Mouse (Mus musculus) liver, embryonic 12.5 days (tissue): ENCODE data around the gene March11. TPM values are rescaled to one million over a fixed set of nuclear protein-coding genes. Genes with fewer than 3 reads are reported as not detected.

ENCODE experiments used
- ATAC-seq: fragments of 200-750 bp; cut with Nextera tagmentation; 2 replicates; pipeline ENCODE4 v1.8.0; 2017; ENCODE audit warnings: moderate number of reproducible peaks, mild to moderate bottlenecking, moderate library complexity
- H3K27ac ChIP-seq: fragments of 300-500 bp; sonication (generic); 2 replicates; pipeline ENCODE4 v1.5.1; 2016; ENCODE audit warnings: mild to moderate bottlenecking
- H3K27me3 ChIP-seq: fragments of 300-500 bp; sonication (generic); replicated peaks from 2 replicates; pipeline ENCODE4 v1.6.1; 2016; ENCODE audit warnings: mild to moderate bottlenecking, moderate library complexity
- H3K36me3 ChIP-seq: fragments of 300-500 bp; sonication (generic); 2 replicates; pipeline ENCODE4 v1.6.1; 2016; ENCODE audit warnings: mild to moderate bottlenecking, moderate library complexity
- H3K4me1 ChIP-seq: fragments of 300-500 bp; sonication (generic); 2 replicates; pipeline ENCODE4 v1.6.1; 2016
- H3K4me2 ChIP-seq: fragments of 300-500 bp; sonication (generic); 2 replicates; pipeline ENCODE4 v1.6.1; 2016; ENCODE audit warnings: mild to moderate bottlenecking, moderate library complexity
- H3K4me3 ChIP-seq: fragments of 300-500 bp; sonication (generic); 2 replicates; pipeline ENCODE4 v1.5.1; 2016; ENCODE audit warnings: mild to moderate bottlenecking, moderate library complexity
- H3K9ac ChIP-seq: fragments of 300-500 bp; sonication (generic); 2 replicates; pipeline ENCODE4 v1.6.1; 2016; ENCODE audit warnings: mild to moderate bottlenecking, moderate library complexity
- H3K9me3 ChIP-seq: fragments of 300-500 bp; sonication (generic); replicated peaks from 2 replicates; pipeline ENCODE4 v1.6.1; 2016; ENCODE audit warnings: mild to moderate bottlenecking, moderate library complexity
- WGBS: fragments of 180-500 bp; shearing (Covaris S2); methylation state at CpG from one replicate; pipeline ENCODE4 v1.1.7; 2016; ENCODE audit not compliant: insufficient replicate concordance; 5-methylcytosine and 5-hydroxymethylcytosine counted together
- polyA plus RNA-seq: library from polyadenylated mRNA; unstranded; fragments of >200 nt; fragmentation: Nextera tagmentation; extraction: Ambion mirVana; gene quantifications from 2 replicates; pipeline ENCODE4 v1.2.1, GENCODE M21; 2016

Gene March11
- polyA plus RNA-seq, 1 experiment from 2014 or later, result not detected

DNA sequence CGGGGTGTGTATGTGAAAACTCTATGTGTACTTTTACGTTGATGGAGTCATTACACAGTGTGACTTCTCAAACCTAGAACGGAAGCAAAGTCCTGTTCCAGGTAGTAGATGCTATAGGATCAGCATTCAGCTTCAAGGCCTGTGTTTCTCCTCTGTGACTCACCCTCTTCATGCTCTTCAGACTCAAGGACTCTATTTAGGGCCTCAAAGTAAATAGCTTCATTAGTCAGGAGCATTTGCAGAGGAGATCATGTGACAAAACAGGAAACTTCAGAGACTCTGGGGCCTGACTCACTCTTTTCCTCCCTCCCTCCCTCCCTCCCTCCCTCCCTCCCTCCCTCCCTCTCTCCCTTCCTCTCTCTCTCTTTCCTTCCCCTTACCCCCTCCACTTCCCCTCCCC, 66.1 kb downstream of the March11 start:
- Histone ChIP-seq H3K4me2 (no peak overlapping the region), H3K4me3 (no peak overlapping the region), H3K4me1 (no peaks in the 10 kb centered on the region), H3K27ac (no peak overlapping the region), H3K36me3 (no peaks in the 10 kb centered on the region), H3K9ac (no peak overlapping the region), H3K27me3 (no peaks in the 10 kb centered on the region), H3K9me3 (no peaks in the 10 kb centered on the region)
- 80% methylated on average over 3 of the region's 3 CpGs for WGBS
- no peak for ATAC-seq

DNA sequence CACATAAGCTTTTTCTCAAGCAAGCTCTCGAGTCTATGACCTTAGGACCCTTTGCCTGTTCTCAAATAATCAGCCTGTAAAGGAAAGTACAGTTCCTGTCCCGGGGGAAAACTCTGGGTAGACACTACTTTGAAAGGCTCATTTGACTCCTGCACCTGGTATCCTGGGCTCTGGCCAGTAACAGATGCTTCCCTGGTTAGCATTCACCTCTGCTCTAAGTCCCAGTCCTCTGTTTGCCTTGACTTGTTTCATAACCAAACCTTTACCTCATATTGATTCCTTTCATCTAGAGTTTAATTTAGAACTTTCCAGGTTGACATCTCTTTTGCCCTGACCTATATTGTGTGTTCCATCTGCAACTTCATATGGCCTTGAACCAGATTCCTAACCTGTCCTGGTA, 68.5 kb downstream of the March11 start:
- Histone ChIP-seq H3K4me2 (no peak overlapping the region), H3K4me1 (no peaks in the 10 kb centered on the region), H3K9me3 (no peaks in the 10 kb centered on the region), H3K9ac (no peak overlapping the region), H3K36me3 (no peaks in the 10 kb centered on the region), H3K27me3 (no peaks in the 10 kb centered on the region), H3K4me3 (no peak overlapping the region), H3K27ac (no peak overlapping the region)
- ATAC-seq, result no peak
- WGBS, result 35% methylated on average over 2 of the region's 2 CpGs

DNA sequence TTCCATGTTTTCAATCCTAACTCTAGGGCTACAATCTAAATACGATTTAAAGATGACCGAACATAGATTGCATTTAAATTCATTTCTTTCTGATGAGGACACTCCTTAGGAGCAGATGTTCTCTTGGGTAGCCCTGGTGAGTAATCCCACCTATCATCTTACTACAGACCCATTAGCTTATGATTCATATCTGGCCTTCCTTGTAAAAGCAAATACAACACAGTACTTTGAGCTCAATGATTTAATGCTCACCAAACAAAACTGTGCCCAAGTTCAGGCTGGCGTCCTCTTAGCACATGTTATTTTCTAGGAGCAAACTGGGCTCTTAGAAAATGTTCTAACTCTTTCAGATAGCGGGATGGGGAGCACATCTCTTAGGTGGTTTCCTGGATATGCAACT, 70.0 kb downstream of the March11 start:
- H3K4me3 ChIP-seq, result no peak overlapping the region
- 58% methylated on average over 4 of the region's 4 CpGs for WGBS
- no peaks in the 10 kb centered on the region for H3K36me3 ChIP-seq
- no peak overlapping the region for H3K27ac ChIP-seq
- no peaks in the 10 kb centered on the region for H3K9me3 ChIP-seq
- H3K4me2 ChIP-seq, result no peak overlapping the region
- ATAC-seq, result no peak
- no peak overlapping the region for H3K9ac ChIP-seq
- no peaks in the 10 kb centered on the region for H3K27me3 ChIP-seq
- H3K4me1 ChIP-seq, result no peaks in the 10 kb centered on the region

DNA sequence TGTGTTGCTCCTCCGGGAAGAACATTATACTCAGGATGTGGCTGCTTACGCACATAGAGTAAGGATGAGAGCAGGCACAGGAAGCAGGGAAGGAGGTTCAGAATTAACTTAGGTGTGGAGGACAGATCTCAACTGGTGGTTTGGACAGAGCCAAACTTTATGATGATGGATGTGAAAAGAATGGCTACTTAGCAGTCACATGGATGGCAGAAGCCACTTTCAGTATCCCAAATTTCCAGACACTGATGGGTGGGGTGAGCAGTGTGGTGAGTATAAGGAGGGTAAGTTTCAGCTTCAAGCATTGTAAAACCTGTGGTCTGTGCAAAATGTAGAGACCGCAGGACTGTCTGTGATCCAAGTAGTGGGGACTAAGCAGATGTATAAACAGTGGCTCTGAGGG, 71.0 kb downstream of the March11 start:
- Histone ChIP-seq H3K9ac (no peak overlapping the region), H3K4me2 (no peak overlapping the region), H3K36me3 (no peaks in the 10 kb centered on the region), H3K9me3 (no peaks in the 10 kb centered on the region), H3K27ac (no peak overlapping the region), H3K27me3 (no peaks in the 10 kb centered on the region), H3K4me3 (no peak overlapping the region), H3K4me1 (no peaks in the 10 kb centered on the region)
- no peak for ATAC-seq
- 71% methylated on average over 3 of the region's 3 CpGs for WGBS

DNA sequence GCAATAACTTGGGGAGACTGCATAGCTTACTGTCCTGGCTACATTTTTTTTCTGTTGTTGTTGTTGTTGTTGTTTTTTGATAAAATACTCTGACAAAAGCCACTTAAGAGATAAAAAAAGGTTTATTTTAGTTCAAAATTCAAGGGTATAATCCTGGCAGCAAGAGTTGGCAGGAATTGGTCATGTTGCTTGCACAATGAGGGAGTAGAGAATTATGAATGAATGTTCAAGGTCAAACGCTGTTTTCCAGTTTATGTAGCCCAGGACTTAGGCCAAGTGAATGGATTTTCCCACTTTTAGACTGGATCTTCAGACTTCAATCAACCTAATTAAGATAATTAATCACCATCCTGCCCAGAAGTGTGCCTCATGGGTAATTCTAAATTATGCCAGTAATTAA, 72.0 kb downstream of the March11 start:
- no peaks in the 10 kb centered on the region for H3K4me1 ChIP-seq
- no peaks in the 10 kb centered on the region for H3K36me3 ChIP-seq
- no peak for ATAC-seq
- no peaks in the 10 kb centered on the region for H3K27me3 ChIP-seq
- H3K4me2 ChIP-seq, result no peak overlapping the region
- 64% methylated on average over 1 of the region's 1 CpGs for WGBS
- no peak overlapping the region for H3K27ac ChIP-seq
- no peak overlapping the region for H3K9ac ChIP-seq
- H3K9me3 ChIP-seq, result no peaks in the 10 kb centered on the region
- H3K4me3 ChIP-seq, result no peak overlapping the region

DNA sequence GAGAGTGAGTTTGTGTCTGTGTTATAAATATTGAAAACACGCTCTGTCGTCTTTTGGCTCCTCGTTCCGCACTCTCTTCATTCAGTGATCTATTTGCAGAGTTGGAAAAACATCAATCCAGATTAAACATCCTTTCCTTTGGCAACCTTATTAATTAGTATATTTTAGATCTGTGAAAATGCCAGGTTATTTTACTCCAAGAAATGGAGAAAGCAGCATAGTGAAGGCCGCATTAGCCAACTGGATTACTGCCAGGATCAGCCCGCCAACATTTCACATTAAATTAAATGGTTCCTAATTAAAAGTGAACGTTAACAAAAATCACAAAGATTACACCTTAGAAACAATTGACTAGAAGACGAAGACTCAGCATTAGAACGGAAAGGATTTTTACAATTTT, 81.2 kb downstream of the March11 start:
- Histone ChIP-seq H3K4me1 (no peaks in the 10 kb centered on the region), H3K9me3 (no peaks in the 10 kb centered on the region), H3K9ac (no peak overlapping the region), H3K27me3 (no peaks in the 10 kb centered on the region), H3K27ac (no peak overlapping the region), H3K4me3 (no peak overlapping the region), H3K36me3 (no peaks in the 10 kb centered on the region), H3K4me2 (no peak overlapping the region)
- 81% methylated on average over 9 of the region's 9 CpGs for WGBS
- ATAC-seq, result no peak

DNA sequence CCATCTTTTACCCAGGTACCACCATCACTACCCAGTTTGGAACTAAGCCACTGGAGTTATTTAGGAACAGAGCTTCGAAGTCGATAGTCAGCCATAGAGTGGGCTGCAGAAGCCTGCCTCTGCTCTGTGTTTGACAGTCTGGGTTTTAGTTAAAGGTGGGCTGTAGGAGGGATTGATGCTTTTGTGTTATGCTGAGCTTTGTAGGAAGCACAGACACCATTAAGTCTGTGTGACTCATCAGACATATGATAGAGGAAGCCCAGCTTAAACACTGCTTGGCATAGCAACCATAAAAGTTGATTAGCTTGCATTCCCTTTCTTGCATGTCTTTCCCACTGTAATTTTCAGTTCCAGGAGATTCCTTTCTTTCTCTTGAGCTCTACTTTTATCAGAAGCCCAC, 87.7 kb downstream of the March11 start:
- no peaks in the 10 kb centered on the region for H3K27me3 ChIP-seq
- ATAC-seq, result no peak
- 77% methylated on average over 2 of the region's 2 CpGs for WGBS
- H3K4me2 ChIP-seq, result no peak overlapping the region
- H3K4me1 ChIP-seq, result no peaks in the 10 kb centered on the region
- H3K4me3 ChIP-seq, result no peak overlapping the region
- no peak overlapping the region for H3K9ac ChIP-seq
- no peaks in the 10 kb centered on the region for H3K9me3 ChIP-seq
- no peaks in the 10 kb centered on the region for H3K36me3 ChIP-seq
- no peak overlapping the region for H3K27ac ChIP-seq

DNA sequence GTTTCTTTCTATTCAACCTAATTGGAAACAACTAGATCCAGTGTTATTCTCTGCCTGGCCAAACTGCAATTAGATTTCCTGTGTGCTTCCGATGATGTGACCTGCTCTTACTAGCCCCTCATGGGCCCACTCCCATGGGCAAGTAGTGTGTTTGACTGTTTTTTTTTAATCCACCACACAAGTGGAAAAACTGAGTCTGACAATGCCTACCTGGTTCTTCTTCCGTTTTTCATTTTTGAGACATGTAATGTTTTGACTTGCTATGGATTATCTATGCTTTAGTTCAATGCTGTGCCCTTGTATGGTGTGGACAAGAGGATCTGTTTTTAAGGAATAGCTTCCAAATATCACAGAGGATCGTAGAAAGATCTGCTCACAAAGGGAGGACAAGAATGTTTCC, 116.4 kb downstream of the March11 start:
- Histone ChIP-seq H3K9me3 (no peaks in the 10 kb centered on the region), H3K4me2 (no peak overlapping the region), H3K4me1 (no peaks in the 10 kb centered on the region), H3K27me3 (no peaks in the 10 kb centered on the region), H3K9ac (no peak overlapping the region), H3K27ac (no peak overlapping the region), H3K36me3 (no peaks in the 10 kb centered on the region), H3K4me3 (no peak overlapping the region)
- WGBS, result 58% methylated on average over 3 of the region's 3 CpGs
- ATAC-seq, result no peak

DNA sequence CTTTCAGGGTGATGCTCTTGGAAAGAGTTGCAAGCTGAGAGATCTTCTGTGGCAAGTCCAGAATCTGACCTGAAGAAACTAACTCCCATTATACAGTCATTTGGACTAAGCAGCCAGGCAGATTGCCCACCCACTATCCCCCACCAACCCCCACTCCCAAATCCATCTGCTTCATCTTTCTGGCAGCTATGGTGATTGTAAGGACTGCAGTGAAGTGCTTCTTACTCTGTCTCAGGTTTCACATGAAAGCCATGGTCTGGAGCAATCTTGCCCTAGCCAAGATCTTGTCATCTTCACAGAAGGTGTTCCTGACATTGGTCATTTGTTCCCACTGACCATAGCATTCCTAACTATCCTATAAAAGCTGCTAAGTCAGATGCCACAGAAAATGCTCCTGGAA, 117.4 kb downstream of the March11 start:
- H3K4me2 ChIP-seq, result no peak overlapping the region
- H3K27ac ChIP-seq, result no peak overlapping the region
- H3K27me3 ChIP-seq, result no peaks in the 10 kb centered on the region
- no peak overlapping the region for H3K4me3 ChIP-seq
- H3K4me1 ChIP-seq, result no peaks in the 10 kb centered on the region
- H3K9me3 ChIP-seq, result no peaks in the 10 kb centered on the region
- no peaks in the 10 kb centered on the region for H3K36me3 ChIP-seq
- ATAC-seq, result no peak
- H3K9ac ChIP-seq, result no peak overlapping the region

DNA sequence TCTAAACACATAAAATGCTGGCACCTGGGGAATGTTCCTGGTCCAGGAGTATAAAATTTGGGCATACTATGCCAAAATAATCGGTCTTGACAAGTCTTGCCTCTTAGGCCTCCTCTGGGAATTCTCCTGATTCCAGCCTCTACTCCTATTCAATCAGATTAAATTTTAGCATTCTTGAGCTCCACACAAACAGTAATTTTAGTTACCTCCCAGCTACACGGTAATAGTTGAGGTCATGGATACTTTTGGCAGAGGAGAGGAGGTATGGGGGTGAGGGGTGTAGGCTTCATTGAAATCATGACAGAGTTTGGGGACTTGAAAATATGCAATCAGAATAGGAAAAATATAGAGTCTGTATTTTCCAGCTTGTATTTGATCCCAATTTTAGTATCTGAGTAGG, 121.7 kb downstream of the March11 start:
- 57% methylated on average over 2 of the region's 2 CpGs for WGBS

DNA sequence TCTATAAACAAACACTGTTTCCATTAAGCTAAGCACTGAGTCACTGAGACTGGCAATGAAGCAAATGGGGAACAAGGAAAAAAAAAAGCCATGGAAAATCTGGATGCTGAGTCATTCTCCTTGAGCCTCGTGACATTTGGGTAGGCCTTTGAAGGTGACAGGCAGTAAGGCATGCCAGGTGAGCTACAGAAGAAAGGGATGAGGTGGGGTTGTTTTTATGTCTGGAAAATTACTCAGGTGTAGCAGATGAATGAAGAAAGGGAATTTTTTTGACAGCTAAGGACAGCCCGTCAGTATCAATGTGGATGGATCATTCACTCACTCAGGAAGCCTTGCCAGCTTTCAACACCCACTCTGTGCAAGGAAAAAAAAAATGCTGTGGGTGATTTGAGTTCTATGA, 123.8 kb downstream of the March11 start:
- 59% methylated on average over 2 of the region's 2 CpGs for WGBS

More for the DNA sequence above, 121.7 kb downstream of the March11 start:
- H3K4me2 ChIP-seq, result no peak overlapping the region
- H3K4me1 ChIP-seq, result no peaks in the 10 kb centered on the region
- no peaks in the 10 kb centered on the region for H3K9me3 ChIP-seq
- no peak overlapping the region for H3K9ac ChIP-seq
- no peaks in the 10 kb centered on the region for H3K27me3 ChIP-seq
- no peak overlapping the region for H3K4me3 ChIP-seq
- no peak overlapping the region for H3K27ac ChIP-seq
- no peak for ATAC-seq
- H3K36me3 ChIP-seq, result no peaks in the 10 kb centered on the region

DNA sequence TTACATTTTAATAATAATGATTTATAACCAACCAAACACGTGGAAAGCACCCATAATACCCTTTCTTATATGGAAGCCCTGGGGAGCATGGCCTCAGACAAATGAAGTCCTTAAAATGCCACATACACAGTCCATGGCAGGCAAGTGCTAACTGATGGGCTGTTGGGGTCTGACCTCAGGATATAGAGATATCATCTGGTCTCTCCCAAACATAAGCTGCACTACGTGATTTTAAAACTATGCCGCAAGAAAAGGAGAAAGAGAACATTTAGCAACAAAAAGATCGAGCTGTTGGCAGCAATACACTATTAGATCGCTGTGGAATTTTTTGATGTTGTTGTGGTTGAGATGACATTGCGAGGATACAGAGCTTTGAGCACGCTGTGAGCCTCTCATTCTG, 126.9 kb downstream of the March11 start:
- Histone ChIP-seq H3K9ac (no peak overlapping the region), H3K4me2 (no peak overlapping the region), H3K27ac (no peak overlapping the region), H3K4me3 (no peak overlapping the region), H3K36me3 (no peaks in the 10 kb centered on the region), H3K4me1 (no peaks in the 10 kb centered on the region), H3K27me3 (no peaks in the 10 kb centered on the region), H3K9me3 (no peaks in the 10 kb centered on the region)
- 65% methylated on average over 7 of the region's 7 CpGs for WGBS
- no peak for ATAC-seq

More for the DNA sequence above, 123.8 kb downstream of the March11 start:
- Histone ChIP-seq H3K9ac (no peak overlapping the region), H3K27me3 (no peaks in the 10 kb centered on the region), H3K36me3 (no peaks in the 10 kb centered on the region), H3K9me3 (no peaks in the 10 kb centered on the region), H3K4me1 (no peaks in the 10 kb centered on the region), H3K4me3 (no peak overlapping the region), H3K27ac (no peak overlapping the region), H3K4me2 (no peak overlapping the region)
- ATAC-seq, result no peak

DNA sequence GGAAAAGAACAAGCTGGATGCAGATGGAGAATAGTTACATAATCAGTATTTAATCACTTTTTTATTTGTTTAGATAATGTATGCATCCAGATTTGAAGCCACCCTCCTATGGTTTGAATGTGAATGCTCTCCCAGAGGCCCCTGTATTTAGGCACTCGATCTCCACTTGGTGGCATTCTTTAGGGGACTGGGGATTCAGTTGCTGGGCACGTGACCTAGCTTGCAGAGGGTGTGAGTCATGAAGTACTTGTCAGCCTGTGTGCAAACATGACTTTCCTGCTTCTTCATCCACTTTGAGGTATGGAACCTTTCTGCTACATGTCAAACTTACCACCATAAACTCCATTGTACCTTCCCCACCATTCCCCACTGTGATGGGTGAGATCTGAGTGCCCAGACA, 128.3 kb downstream of the March11 start:
- Histone ChIP-seq H3K4me1 (no peaks in the 10 kb centered on the region), H3K36me3 (no peaks in the 10 kb centered on the region), H3K27ac (no peak overlapping the region), H3K9me3 (no peaks in the 10 kb centered on the region), H3K9ac (no peak overlapping the region), H3K4me2 (no peak overlapping the region), H3K27me3 (no peaks in the 10 kb centered on the region), H3K4me3 (no peak overlapping the region)
- no peak for ATAC-seq
- 32% methylated on average over 2 of the region's 2 CpGs for WGBS
